In the genomic region with DNA sequence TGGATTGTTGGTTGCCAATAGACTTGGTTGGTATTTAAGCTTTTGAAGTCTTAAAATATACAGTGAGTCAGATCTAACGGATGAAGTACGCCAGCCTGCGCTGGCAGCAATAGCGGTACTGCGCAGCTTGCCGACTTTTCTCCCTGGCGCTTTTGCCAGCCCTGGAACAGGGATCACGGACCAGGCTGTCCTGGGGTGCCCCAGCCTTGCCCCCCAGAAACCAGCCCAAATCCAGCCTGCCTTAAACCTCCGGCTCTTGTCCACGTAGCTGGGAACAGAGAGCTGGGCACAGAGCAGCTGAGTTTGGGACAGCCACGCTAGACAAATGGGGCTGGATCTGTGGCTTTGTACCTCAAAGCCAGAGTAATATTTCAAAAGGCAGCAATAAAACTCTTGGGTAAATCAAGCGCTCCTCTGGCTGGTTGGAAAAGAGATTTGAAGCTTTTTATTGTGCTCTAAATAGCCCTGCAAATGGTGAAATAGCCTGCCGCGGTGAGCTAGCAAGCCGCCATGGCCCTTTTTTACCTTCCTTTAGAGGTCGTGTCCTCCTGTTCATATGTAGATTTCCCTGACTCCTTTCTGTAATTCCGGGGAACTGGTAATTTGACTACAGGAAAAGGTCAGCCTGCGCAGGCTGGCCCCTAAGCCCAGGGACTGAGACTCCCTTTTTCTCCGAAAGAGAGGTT, we compare ENCODE assay signal across 8 mouse cellular contexts. TPM values are rescaled to one million over a fixed set of nuclear protein-coding genes. Genes with fewer than 3 reads are reported as not detected.
DNase-seq lines count a peak whose midpoint lies in the region; ATAC-seq and TF ChIP-seq lines count a peak whose summit lies in the region.

No protein-coding gene starts in this region.

- H3K9me3 ChIP-seq in kidney, embryonic 15.5 days (replicated peaks), result no peaks in the 10 kb centered on the region

- peak overlapping the region; percentile 27 for H3K4me3 ChIP-seq in kidney, embryonic 15.5 days (replicated peaks)
- H3K4me3 ChIP-seq in layer of hippocampus, adult 2 months, result peak overlapping the region; percentile 17; the same call in 1 of the 2 replicates

- no peaks in the 10 kb centered on the region for H3K36me3 ChIP-seq in kidney, embryonic 15.5 days

- TF ChIP-seq CTCF in layer of hippocampus, adult 2 months (conservative IDR thresholded peaks at IDR 0.05), result no peak

- peaks cover 25% of the 10 kb centered on the region for H3K4me1 ChIP-seq in kidney, embryonic 15.5 days

- H3K27ac ChIP-seq in kidney, embryonic 15.5 days, result peak overlapping the region; percentile 29
- no peak overlapping the region for H3K27ac ChIP-seq in layer of hippocampus, adult 2 months

- H3K9ac ChIP-seq in kidney, embryonic 15.5 days, result peak overlapping the region; percentile 29; the same call in 1 of the 2 replicates

- ATAC-seq in kidney, embryonic 15.5 days (replicated peaks; ENCODE audit: low FRiP score), result 0 out of 2 replicates have a peak, but pooled peaks have one; percentile 36

- peak overlapping the region; percentile 56 for H3K4me2 ChIP-seq in kidney, embryonic 15.5 days

- no peak for DNase-seq in kidney, postnatal 14 days
- peak; percentile 24 for DNase-seq in adrenal gland, adult 8-10 months
- DNase-seq in frontal cortex, postnatal 36 days (ENCODE audit: low spot score in 2 of 2), result peak; percentile 36 to 53
- peak; percentile 11 to 24 for DNase-seq in layer of hippocampus, adult 2 months (ENCODE audit: low spot score in 2 of 2)
- DNase-seq in lung, postnatal 36 days, result peak; percentile 28
- DNase-seq in urinary bladder, postnatal 4 days (ENCODE audit: low spot score in 2 of 2), result no peak
- no peak for DNase-seq in urinary bladder, adult 2 months (ENCODE audit: low spot score)

- WGBS in kidney, embryonic 15.5 days, result 10% methylated on average over 19 of the region's 19 CpGs

- H3K27me3 ChIP-seq in kidney, embryonic 15.5 days, result peaks cover 49% of the 10 kb centered on the region

RNA-seq across cellular contexts. Expression of a gene that starts 6.2 kb away (rescaled TPM):
- 34.5 and 35.0 TPM in 2 replicates for polyA plus RNA-seq in kidney, embryonic 15.5 days (2015; fragmentation: Nextera tagmentation; extraction: Ambion mirVana)
- total RNA-seq in adrenal gland, adult 8-10 months (2022), result 10 to 100 TPM; 43.7 to 73.2 (median 54.2) TPM
- 10 to 100 TPM; 14.1 to 15.7 TPM for total RNA-seq in layer of hippocampus, adult 2 months (2021)
- 22.6 and 26.0 TPM in 2 replicates for polyA plus RNA-seq in urinary bladder, adult 2 months (2012; rRNA removed)

Comparison
In these comparisons a context has a peak if more than half of its experiments do, and no peak if none do; other contexts are left out.
1. DNase-seq: peak in adrenal gland, adult 8-10 months (single experiment), frontal cortex, postnatal 36 days (2 of 2), layer of hippocampus, adult 2 months (2 of 2) and lung, postnatal 36 days (single experiment); none in kidney, postnatal 14 days (single experiment), urinary bladder, postnatal 4 days (0 of 2) and urinary bladder, adult 2 months (single experiment).